Mouse (Mus musculus) CH12.LX (cell line): ENCODE data around the gene Rftn2.

Source experiments
- CTCF ChIP-seq, 2 experiments: IDR thresholded peaks in 1 of 2; conservative IDR thresholded peaks in 1 of 2; 2 replicates each; pipeline ENCODE4 v1.5.1; 2011 to 2012; ENCODE audit warnings: low read depth in 2 of 2, low read length in 2 of 2, improper control_type of control experiment in 1 of 2, inconsistent platforms in 1 of 2, mild to moderate bottlenecking in 1 of 2, moderate library complexity in 1 of 2
- HCFC1 ChIP-seq: IDR thresholded peaks from 2 replicates; pipeline ENCODE4 v1.6.1; 2012; ENCODE audit warnings: low read depth, mild to moderate bottlenecking, inconsistent platforms, low read length, improper control_type of control experiment
- POLR2A ChIP-seq: IDR thresholded peaks from 2 replicates; pipeline ENCODE4 v1.6.1; 2011; ENCODE audit warnings: low read depth, mild to moderate bottlenecking, improper control_type of control experiment, low read length
- TCF12 ChIP-seq: IDR thresholded peaks from 2 replicates; pipeline ENCODE4 v1.6.1; 2014; ENCODE audit warnings: low read depth, mild to moderate bottlenecking, inconsistent platforms, low read length, improper control_type of control experiment
- USF1 ChIP-seq: IDR thresholded peaks from 2 replicates; pipeline ENCODE4 v1.6.1; 2014; ENCODE audit warnings: low read depth, mild to moderate bottlenecking, inconsistent platforms, low read length, improper control_type of control experiment

- peak in 1 of 2 experiments; percentile 61; a peak in 2 of 4 replicates for TF ChIP-seq CTCF (conservative IDR thresholded peaks at IDR 0.05 in 1 of 2, IDR thresholded peaks at IDR 0.05 in 1 of 2; ENCODE audit: low read depth in 2 of 2, low read length in 2 of 2)
- TF ChIP-seq TCF12, result no peak
- no peak for TF ChIP-seq POLR2A
- no peak for TF ChIP-seq USF1
- TF ChIP-seq HCFC1, result no peak
These were observed 40.9 kb downstream of the Rftn2 start for GRCm38 (mm10) chr1:55185718-55186117.
